Mouse (Mus musculus) ES-Bruce4 (cell line): ENCODE measurements around the gene Alx3.

Experiments
- CTCF ChIP-seq: IDR thresholded peaks from one replicate; pipeline ENCODE4 v1.8.1; 2011; ENCODE audit warnings: low read depth, low read length
- EP300 ChIP-seq: IDR thresholded peaks from 2 replicates; pipeline ENCODE4 v1.6.1; 2011; ENCODE audit warnings: low read depth, low read length; ENCODE audit not compliant: insufficient read depth
- POLR2A ChIP-seq: IDR thresholded peaks from one replicate; pipeline ENCODE4 v1.8.1; 2011; ENCODE audit warnings: low read length; ENCODE audit not compliant: insufficient read depth

GRCm38 (mm10) chr3:107595938-107596461, 1.2 kb downstream of the Alx3 start:
- TF ChIP-seq CTCF (no peak), POLR2A (no peak), EP300 (no peak)
